Mouse (Mus musculus): ENCODE measurements around the gene Rara.

Rara gene

GRCm38 (mm10) chr11:98938701-98939083 is 11.1 kb downstream of the Rara start:
- DNase-seq: no peak

DNA sequence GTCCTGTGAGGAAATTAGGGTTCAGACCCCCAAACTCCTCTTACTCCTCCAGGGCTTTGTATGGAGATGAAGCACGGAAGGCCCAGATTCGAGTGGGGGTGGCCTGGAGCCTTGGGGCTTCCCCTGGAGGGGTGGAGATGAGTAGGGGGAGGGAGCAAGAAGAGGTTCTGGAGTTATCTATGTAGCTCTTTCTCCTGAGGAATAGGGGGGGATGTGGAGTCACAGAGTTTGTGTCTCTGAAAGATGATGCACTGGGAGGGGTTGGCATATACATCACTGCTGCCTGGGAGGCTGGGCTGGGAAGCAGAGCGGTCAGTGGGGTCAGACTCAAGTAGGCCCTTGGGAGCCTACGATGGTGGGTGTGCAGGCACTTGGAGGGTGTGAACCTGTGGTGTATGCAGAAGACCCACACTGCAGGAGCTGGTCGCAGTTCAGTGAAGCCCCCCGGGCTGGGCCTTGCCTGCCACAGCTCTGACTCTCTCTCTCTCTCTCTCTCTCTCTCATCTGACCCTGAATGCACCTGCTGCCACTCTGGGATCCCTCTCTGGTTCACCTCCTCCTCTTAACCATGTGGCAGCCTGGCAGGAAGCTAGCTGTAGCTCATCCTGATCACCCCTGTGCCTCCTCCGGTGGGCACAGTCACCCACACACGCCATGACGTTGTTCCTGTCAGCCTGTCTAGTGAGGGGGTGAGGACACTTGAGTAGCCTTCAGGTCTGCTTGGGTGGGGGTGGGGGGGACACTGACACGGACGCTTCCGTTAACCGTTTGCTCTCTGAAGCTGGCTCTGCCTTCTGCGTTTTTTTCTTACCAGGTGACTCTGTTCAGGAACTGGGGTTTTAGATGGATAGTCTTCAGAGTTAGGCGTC is 11.7 kb downstream of the Rara start:
- DNase-seq: no peak

GRCm38 (mm10) chr11:98939953-98940641 is 12.5 kb downstream of the Rara start:
- no peak for DNase-seq

DNA sequence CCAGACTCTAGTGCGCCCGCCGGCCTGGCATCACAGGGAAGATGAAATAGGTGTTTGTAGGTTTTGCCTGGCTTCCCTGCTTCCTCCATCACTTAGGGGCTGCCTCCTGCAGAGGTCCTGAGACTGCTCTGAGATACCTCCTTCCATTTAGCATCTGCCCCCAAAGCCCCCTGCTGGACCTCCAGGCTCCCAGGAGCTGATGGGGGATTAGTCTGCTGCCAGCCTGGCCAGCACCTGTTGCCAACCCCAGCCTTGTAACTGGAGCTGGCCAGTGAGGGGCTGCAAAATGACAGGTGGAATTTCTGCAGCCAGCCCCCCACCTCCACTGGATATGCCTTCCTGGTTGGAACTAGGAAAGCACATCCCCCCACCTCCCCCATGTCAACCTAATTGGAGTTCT is 13.2 kb downstream of the Rara start:
- DNase-seq: no peak

DNA sequence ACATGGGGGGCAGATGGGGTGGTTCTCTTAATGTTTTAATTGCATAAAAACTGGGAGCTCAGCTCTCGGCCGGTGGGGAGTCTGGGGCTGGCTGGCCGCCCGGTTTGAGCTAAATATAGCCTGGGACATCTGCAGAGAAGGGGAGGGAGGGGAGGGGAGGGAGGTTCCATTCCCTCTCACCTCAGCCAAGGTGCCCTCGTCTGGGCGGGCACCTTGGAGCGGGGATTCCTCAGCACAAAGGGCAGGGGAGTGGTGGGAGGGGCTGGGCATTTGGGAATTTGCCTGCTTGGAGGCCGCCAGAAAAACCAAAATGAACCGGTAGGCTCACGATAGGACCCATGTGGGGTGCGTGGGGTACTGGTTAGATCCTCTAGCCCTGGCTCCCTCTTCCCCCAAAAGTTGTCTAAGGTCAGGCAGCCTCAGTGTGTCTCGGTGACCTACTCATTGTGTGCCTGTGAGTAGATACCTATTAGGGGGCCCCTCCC is 13.8 kb downstream of the Rara start:
- peak; percentile 79 for DNase-seq

GRCm38 (mm10) chr11:98941826-98942550 is 14.4 kb downstream of the Rara start:
- peak; percentile 66 for DNase-seq

- DNase-seq: no peak
Observed at GRCm38 (mm10) chr11:98942555-98942922, 14.9 kb downstream of the Rara start.

GRCm38 (mm10) chr11:98942923-98943641 is 15.5 kb downstream of the Rara start:
- DNase-seq: no peak

DNA sequence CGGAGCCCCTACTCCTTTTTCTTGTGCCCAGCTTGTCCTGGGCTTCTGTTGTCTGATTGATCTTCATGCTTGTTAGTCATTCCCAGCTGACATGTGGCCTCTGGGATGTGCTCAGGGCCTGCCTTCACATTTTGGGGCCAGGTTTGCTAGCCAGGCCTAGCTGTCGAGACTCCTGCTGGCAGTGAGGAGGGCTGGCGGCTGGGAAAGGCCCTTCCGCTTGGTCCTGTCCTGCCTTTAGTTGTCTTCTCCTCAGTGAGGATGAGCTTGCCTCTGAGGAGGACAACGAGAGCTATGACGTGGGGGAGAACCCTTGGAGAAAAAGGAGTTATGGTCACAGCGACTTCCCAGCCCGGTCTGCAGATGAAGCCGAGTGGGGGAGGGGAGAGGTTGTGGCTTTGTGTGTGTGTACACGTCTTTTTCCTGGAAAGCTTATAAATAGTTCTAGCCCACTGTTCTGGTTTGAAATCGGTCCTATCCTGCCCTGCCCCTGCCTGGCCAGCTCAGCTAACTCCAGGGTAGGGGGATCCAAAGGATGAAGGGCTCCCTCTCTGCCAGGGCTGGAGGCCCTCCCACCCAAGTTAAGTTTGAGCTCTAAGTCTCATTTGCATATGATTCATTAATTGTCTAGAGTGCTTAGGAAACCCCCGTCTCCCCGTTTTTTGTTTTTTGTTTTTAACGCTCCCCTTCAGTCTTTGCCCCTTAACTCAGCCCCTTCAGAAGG is 16.3 kb downstream of the Rara start:
- no peak for DNase-seq

DNA sequence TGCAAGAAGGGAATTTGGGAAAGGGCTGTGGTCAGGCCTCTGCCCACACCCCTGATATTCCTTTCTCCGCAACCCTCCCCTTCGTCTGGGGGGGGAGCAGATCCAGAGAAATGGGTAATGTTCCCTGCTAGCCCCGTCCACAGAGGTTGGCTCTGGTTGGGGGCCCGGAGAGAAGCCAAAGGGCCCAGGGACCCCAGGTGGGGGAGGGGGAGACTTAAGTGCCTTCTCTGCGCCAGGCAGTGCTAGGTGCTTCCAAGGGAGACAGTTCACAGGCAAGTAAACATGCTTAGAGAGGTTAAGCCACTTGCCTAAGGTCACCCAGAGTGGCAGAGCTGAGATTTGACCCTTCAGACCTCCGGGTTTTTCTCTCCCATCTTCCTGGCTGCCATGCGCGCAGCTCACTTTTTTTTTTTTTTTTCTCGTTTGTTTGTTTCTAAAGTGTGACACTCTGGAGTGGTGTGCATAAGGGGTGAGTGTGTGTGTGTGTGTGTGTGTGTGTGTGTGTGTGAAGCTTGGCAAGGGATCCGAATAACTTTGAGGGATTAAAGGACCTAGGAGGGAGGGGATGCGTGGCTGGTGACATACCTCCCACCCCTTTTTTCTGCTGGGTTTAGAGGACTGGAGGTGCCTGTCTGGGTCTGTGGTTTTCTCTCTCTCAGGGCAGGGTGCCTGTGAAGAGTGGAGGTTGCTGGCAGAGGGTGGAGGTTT is 17.4 kb downstream of the Rara start:
- no peak for DNase-seq

DNA sequence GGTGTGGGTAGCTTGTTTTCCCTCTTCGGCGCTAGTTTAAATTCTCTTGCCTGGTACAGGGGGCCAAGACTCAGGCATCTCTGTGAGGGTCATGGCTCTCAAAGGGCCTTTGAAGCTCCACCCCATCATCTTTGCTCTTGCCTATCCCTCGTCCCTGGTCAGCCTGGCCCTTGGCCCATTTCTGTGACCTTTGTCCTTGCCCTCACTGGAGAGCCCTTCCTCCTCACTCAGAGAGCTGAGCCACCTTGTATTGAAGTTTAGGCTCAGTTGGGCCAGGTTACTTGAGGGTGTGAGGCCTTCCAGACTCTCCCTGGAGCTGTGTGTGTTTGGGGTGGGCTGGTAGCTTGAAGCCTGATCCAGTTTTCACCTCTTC is 18.0 kb downstream of the Rara start:
- no peak for DNase-seq

DNA sequence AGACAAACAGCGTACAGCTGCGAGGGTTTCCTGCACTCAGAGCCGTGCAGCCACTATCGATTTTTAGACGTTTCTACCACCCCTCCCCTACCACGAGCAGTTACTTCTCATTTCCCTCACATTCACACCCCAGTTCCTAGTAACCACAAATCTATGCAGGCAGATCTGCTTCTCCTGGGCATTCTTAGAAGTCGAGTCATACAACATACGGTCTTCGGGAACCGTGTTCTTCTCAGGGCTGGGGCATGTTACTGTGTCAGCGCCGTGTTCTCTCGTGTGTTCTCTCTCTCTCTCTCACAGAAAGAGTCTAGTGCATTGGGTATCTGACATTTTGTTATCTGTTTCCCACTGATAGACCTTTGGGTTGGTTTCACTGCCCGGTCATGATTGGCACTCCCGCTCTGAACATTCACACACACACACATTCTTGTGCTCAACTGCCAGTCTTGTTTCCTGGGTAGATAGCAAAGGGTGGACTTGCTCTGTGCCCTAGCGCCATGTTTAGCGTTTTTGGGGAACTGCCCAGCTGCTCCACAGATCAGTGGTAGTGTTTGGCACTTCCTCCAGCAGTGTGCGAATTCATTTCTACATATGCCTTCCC is 20.5 kb downstream of the Rara start:
- DNase-seq: no peak

- no peak for DNase-seq
Observed at GRCm38 (mm10) chr11:98949242-98949957, 21.8 kb downstream of the Rara start.

DNA sequence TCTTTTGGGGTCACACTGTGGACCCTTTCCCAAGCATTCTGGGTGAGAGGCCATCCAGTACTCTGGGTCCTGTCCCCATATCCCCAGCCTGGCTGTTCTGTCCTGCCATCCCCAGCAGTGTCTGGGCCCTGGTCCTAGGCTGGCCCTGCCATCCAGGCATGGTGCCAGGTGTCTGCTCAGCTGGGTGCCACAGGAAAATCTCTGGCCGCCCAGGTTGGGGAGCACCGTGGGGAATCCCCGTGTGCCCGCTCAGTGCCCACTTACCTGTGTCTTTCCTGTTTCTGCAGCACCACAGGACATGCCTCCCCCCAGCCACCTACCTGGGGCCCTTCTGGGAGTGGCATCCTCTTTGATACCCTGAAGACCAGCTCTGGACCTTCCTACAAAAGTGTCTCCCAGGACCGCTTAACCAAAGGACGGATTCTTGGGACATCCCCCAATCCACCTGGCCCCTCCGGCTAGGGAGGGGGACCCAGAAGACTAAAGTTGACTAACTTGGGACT is 22.4 kb downstream of the Rara start:
- no peak for DNase-seq

- DNase-seq: no peak
Observed at GRCm38 (mm10) chr11:98950484-98950883, 22.9 kb downstream of the Rara start.

DNA sequence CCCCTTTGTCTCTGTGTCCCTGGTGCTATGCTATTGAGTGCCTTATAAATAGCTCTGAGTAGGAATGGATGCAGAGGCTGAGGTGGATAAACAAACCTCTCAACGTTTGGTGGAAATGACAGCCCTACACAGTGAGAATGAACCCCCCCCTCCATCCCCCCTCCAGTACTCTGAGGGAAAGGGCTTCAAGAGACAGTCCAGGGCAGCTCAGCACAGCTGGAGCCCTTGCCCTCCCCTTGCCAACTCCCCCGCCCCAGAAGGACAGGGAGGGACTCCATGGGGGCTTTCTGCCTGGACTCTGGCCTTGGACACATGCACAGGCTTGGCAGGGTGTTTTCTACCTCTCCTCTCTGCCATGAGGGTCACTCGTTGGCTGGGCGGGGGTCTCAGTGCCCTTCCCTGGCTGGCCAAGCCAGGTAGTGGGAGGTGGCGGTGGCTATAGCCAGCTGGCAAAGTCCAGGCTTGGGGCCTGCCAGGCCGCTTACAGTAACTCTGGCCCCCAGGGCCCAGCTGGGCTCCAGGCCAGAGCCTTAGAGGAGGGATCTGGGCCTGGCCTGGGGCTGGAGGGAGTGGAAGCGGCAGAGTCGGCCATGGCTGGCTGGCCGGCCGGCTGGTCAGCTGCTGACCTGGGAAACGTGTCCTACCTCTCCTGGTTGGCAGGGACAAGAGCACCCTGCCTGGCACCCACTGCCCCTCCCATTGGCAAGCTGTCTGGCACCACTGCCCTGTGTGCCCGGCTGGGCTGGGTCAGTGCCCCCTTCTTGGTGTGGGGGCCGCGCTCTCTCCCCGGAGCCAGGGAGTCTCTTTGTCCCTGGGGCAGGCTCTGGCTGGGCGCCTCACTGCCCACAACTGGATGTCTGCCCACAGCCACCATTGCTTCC is 23.6 kb downstream of the Rara start:
- no peak for DNase-seq

DNA sequence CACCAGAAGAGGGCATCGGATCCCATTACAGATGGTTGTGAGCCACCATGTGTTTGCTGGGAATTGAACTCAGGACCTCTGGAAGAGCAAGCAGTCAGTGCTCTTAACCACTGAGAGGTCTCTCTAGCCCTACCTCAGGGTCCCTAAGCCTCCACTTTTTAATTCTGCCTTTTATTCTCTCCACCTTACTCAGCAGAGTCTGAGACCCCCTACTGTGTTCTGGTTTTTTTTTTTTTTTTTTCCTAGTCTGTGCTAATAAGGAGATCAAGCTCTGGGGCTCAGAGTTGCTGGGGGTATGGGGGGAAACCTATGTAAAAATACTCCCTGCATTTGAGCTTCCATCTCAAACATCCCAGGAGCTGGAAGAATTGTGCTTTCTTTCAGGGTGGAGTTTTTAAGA is 24.5 kb downstream of the Rara start:
- DNase-seq: no peak

GRCm38 (mm10) chr11:98952736-98953135 is 25.1 kb downstream of the Rara start:
- no peak for DNase-seq

DNA sequence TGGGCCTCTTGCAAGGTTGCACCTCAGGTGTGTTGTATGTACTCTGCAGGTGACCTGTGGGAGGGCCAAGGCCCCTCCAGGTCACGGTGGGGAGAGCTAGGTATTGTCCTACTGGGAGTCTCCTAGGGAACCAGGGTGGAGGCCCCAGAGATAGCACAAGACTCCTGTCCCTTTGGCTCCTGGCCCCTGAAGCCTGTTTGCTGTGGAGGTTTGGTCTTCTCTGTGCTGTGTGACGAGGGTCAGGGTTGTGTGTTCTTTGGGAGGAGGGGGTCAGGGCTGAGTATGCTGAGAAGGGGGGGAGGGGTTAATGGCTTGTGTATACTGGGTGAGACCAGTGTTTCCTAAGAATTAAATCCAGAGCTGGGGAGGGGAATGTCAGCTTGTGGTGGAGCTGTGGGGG is 25.7 kb downstream of the Rara start:
- DNase-seq: no peak
